Mouse (Mus musculus) hindbrain, embryonic 13.5 days (tissue): ENCODE measurements around the gene Etfb. TPM values are rescaled to one million over a fixed set of nuclear protein-coding genes. Genes with fewer than 3 reads are reported as not detected.

ENCODE experiments used
- ATAC-seq: fragments of 200-750 bp; cut with Nextera tagmentation; 2 replicates; pipeline ENCODE4 v1.8.0; 2017; ENCODE audit warnings: moderate TSS enrichment; ENCODE audit not compliant: low FRiP score
- H3K27ac ChIP-seq: fragments of 300-500 bp; sonication (generic); 2 replicates; pipeline ENCODE4 v1.5.1; 2015; ENCODE audit warnings: inconsistent platforms, mild to moderate bottlenecking, moderate library complexity
- H3K27me3 ChIP-seq: fragments of 300-500 bp; sonication (generic); 2 replicates; pipeline ENCODE4 v1.6.1; 2015; ENCODE audit warnings: mild to moderate bottlenecking, inconsistent platforms
- H3K36me3 ChIP-seq: fragments of 300-500 bp; sonication (generic); 2 replicates; pipeline ENCODE4 v1.6.1; 2015; ENCODE audit warnings: mild to moderate bottlenecking, inconsistent platforms
- H3K4me1 ChIP-seq: fragments of 300-500 bp; sonication (generic); replicated peaks from 2 replicates; pipeline ENCODE4 v1.6.1; 2015; ENCODE audit warnings: inconsistent platforms
- H3K4me2 ChIP-seq: fragments of 300-500 bp; sonication (generic); 2 replicates; pipeline ENCODE4 v1.6.1; 2015; ENCODE audit warnings: inconsistent platforms, mild to moderate bottlenecking, moderate library complexity
- H3K4me3 ChIP-seq: fragments of 300-500 bp; sonication (generic); 2 replicates; pipeline ENCODE4 v1.5.1; 2015; ENCODE audit warnings: mild to moderate bottlenecking, inconsistent platforms
- H3K9ac ChIP-seq: fragments of 300-500 bp; sonication (generic); 2 replicates; pipeline ENCODE4 v1.6.1; 2015; ENCODE audit warnings: mild to moderate bottlenecking, inconsistent platforms
- H3K9me3 ChIP-seq: fragments of 300-500 bp; sonication (generic); 2 replicates; pipeline ENCODE4 v1.6.1; 2016; ENCODE audit warnings: inconsistent platforms
- WGBS: fragments of 180-500 bp; shearing (Covaris S2); methylation state at CpG from one replicate; pipeline ENCODE4 v1.1.7; 2015; 5-methylcytosine and 5-hydroxymethylcytosine counted together
- microRNA-seq: library from miRNA; unstranded; fragments of <30 nt; microRNA quantifications from one replicate; pipeline ENCODE4, GENCODE M21; 2016
- polyA plus RNA-seq: library from polyadenylated mRNA; unstranded; fragments of >200 nt; fragmentation: Nextera tagmentation; extraction: Ambion mirVana; gene quantifications from 2 replicates; pipeline ENCODE4 v1.2.1, GENCODE M21; 2015

Gene Etfb
- polyA plus RNA-seq, 1 experiment from 2014 or later = 154 TPM

DNA sequence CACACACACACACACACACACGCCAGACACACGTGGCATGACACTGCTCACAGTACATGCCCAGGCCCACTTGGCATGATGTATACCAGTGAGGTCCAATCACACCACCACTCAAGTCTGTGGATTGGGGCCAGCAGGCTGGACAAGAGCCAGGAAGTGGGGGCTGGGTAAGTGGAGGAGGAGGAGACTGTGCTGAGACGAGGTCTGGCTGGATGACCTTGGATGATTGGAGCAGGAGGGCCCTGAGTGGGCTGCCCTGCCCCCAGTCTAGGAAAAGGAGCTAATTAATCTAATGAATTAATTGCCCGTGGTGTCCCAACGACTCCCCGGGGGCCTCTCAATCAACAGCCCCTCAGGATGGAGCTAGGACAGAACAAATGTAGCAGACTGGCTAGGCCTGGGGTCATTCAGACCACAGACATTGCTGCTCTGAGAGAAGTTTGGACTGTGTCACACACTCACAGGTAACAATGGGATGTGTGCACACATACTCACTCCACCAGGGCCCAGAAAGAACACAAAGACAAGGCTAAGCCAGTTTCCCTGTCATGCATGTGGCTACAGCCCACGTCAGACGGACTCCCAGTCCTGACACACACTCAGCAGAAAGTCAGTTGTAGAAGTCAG lies 38.3 kb downstream of the Etfb start:
- no peaks in the 10 kb centered on the region for H3K9me3 ChIP-seq
- no peak overlapping the region for H3K4me2 ChIP-seq
- H3K4me3 ChIP-seq = no peak overlapping the region
- peak; percentile 74 for ATAC-seq
- H3K36me3 ChIP-seq = peaks cover 16% of the 10 kb centered on the region
- peaks cover 25% of the 10 kb centered on the region for H3K27me3 ChIP-seq
- H3K4me1 ChIP-seq = peaks cover 40% of the 10 kb centered on the region
- WGBS = 34% methylated on average over 8 of the region's 8 CpGs
- H3K9ac ChIP-seq = 0 out of 2 replicates have a peak overlapping the region, but pooled peaks have one; percentile 15
- H3K27ac ChIP-seq = peak overlapping the region; percentile 2; the same call in 1 of the 2 replicates

- no peak overlapping the region for H3K4me3 ChIP-seq
- H3K9ac ChIP-seq = no peak overlapping the region; the same call in 1 of the 2 replicates
- WGBS = 31% methylated on average over 10 of the region's 10 CpGs
- no peak for ATAC-seq
- no peaks in the 10 kb centered on the region for H3K9me3 ChIP-seq
- peaks cover 9% of the 10 kb centered on the region for H3K36me3 ChIP-seq
- peaks cover 41% of the 10 kb centered on the region for H3K4me1 ChIP-seq
- no peak overlapping the region for H3K27ac ChIP-seq
- no peak overlapping the region for H3K4me2 ChIP-seq
- H3K27me3 ChIP-seq = peaks cover 14% of the 10 kb centered on the region
Measured at GRCm38 (mm10) chr7:43483236-43483635, 39.4 kb downstream of the Etfb start.

- Histone ChIP-seq H3K4me1 (peaks cover 27% of the 10 kb centered on the region), H3K36me3 (no peaks in the 10 kb centered on the region), H3K9ac (peak overlapping the region; percentile 93), H3K27me3 (peaks cover 5% of the 10 kb centered on the region; the same call in 1 of the 2 replicates), H3K27ac (peak overlapping the region; percentile 92), H3K9me3 (no peaks in the 10 kb centered on the region), H3K4me2 (peak overlapping the region; percentile 64), H3K4me3 (peak overlapping the region; percentile 73)
- ATAC-seq = no peak; the same call in 1 of the 2 replicates
- 53% methylated on average over 5 of the region's 5 CpGs for WGBS
Measured at GRCm38 (mm10) chr7:43488646-43489045, 44.8 kb downstream of the Etfb start.

GRCm38 (mm10) chr7:43489631-43490125 lies 45.8 kb downstream of the Etfb start, which contains the start of gene Iglon5:
Iglon5 (minus strand) TSS chr7:43490075.
- 2% methylated on average over 14 of the region's 41 CpGs for WGBS
- Histone ChIP-seq H3K4me1 (peaks cover 25% of the 10 kb centered on the region), H3K9ac (peak within 1 kb of the TSS; percentile 93)

GRCm38 (mm10) chr7:43490182-43490584 lies 46.3 kb downstream of the Etfb start:
- 5% methylated on average over 2 of the region's 13 CpGs for WGBS
- no peaks in the 10 kb centered on the region for H3K36me3 ChIP-seq
- H3K9ac ChIP-seq = peak overlapping the region; percentile 93
- H3K9me3 ChIP-seq = no peaks in the 10 kb centered on the region
- peaks cover 11% of the 10 kb centered on the region; the same call in 1 of the 2 replicates for H3K27me3 ChIP-seq
- H3K4me2 ChIP-seq = peak overlapping the region; percentile 64
- H3K4me3 ChIP-seq = peak overlapping the region; percentile 73
- peaks cover 25% of the 10 kb centered on the region for H3K4me1 ChIP-seq
- ATAC-seq = peak; percentile 86
- H3K27ac ChIP-seq = peak overlapping the region; percentile 92

More at GRCm38 (mm10) chr7:43489631-43490125, 45.8 kb downstream of the Etfb start, which contains the start of gene Iglon5:
- peak within 1 kb of the TSS; percentile 64 for H3K4me2 ChIP-seq
- peak within 1 kb of the TSS; percentile 92 for H3K27ac ChIP-seq
- H3K9me3 ChIP-seq = no peaks in the 10 kb centered on the region
- ATAC-seq = peak; percentile 73
- H3K4me3 ChIP-seq = peak within 1 kb of the TSS; percentile 73
- peaks cover 7% of the 10 kb centered on the region; the same call in 1 of the 2 replicates for H3K27me3 ChIP-seq
- no peaks in the 10 kb centered on the region for H3K36me3 ChIP-seq

DNA sequence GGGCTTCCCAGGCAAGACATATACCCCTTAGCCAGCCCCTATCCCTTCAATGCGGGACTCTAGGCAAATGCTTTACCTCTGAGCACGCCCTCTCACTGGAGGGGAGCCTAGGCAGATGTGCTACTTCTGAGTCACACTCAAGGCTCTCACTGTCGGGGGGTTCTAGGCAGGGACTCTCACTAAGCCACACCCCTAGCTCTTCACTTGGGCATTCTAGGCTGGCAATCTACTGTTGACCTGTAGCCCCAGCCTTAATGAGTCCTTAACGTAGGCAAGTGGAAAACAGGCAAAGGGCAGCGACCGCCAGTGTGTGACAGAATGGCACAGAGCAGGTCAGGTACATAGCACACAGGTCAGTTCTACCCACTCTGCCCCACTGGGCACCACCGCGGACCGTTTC lies 47.0 kb downstream of the Etfb start:
- WGBS = 63% methylated on average over 9 of the region's 9 CpGs
- Histone ChIP-seq H3K27ac (peak overlapping the region; percentile 92), H3K4me2 (peak overlapping the region; percentile 64), H3K9ac (peak overlapping the region; percentile 93; the same call in 1 of the 2 replicates), H3K4me1 (peaks cover 25% of the 10 kb centered on the region), H3K36me3 (no peaks in the 10 kb centered on the region), H3K4me3 (peak overlapping the region; percentile 73), H3K9me3 (no peaks in the 10 kb centered on the region), H3K27me3 (peaks cover 11% of the 10 kb centered on the region; the same call in 1 of the 2 replicates)
- ATAC-seq = peak; percentile 18

DNA sequence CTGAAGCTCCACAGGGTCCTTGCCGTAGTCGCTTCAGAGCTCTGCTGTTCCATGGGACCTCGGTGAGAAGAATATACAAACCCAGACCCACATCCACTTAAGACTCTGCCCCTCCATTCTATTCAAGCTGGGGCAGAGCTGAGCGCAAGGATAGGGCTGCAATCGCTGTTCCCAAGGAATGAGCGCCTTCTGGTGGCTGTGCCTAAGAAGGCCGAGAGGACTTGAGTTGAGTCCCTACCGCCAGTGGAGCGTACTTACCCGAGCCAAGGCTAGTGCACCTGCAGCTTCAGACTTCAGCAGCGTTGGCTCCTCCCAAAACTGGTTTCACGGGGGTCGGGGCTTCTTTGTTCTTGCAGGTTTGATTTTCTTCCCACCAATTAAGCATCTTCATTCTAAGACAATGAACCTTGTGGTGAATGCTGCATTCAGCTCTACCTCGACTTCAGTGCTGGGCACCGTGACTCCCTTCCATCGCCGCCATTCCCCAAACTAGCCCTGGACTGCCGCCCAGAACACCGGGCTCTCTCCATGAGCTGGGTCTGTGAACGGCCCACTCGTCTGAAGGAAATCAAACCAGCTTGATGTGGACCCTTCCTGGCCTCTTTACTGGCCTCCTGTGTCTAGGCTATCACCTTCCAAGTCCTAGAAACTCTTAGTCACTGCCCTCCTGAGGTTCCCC lies 51.6 kb downstream of the Etfb start:
- ATAC-seq = peak; percentile 65
- 0 out of 2 replicates have a peak, but pooled peaks cover 4% of the 10 kb centered on the region for H3K9me3 ChIP-seq

More for the DNA sequence above, 51.6 kb downstream of the Etfb start:
- H3K27me3 ChIP-seq = peaks cover 11% of the 10 kb centered on the region; the same call in 1 of the 2 replicates
- peaks cover 5% of the 10 kb centered on the region for H3K4me1 ChIP-seq
- no peaks in the 10 kb centered on the region for H3K36me3 ChIP-seq
- H3K9ac ChIP-seq = no peak overlapping the region
- WGBS = 13% methylated on average over 21 of the region's 21 CpGs
- no peak overlapping the region for H3K27ac ChIP-seq
- no peak overlapping the region for H3K4me2 ChIP-seq
- H3K4me3 ChIP-seq = no peak overlapping the region

Small RNAs within 50 kb of the gene (microRNA-seq; reads per million reads assigned to microRNA genes)
- not detected for gene Mir7051

Other genes with a start within 250 kb of the Etfb start
- 17.9 and 18.3 TPM in 2 replicates for gene Zfp715, start 130.8 kb upstream of the Etfb start, polyA plus RNA-seq
- gene Siglecf, start 92.7 kb upstream of the Etfb start, polyA plus RNA-seq = 0.08 and 0.21 TPM in 2 replicates
- gene Siglecg, start 35.9 kb upstream of the Etfb start, polyA plus RNA-seq = not detected in 2 replicates
- gene Lim2, start 16.4 kb upstream of the Etfb start, polyA plus RNA-seq = not detected in 2 replicates
- 0.26 TPM in 1 of 2 replicates, not detected in the other for gene Nkg7, start 7.0 kb upstream of the Etfb start, polyA plus RNA-seq
- gene Cldnd2, start 3.3 kb upstream of the Etfb start, polyA plus RNA-seq = not detected in 2 replicates
- gene Gm45233, start within 50 bp of the Etfb start, polyA plus RNA-seq = 0.39 TPM in 2 replicates
- 9.6 and 10.8 TPM in 2 replicates for gene Vsig10l, start 19.1 kb downstream of the Etfb start, polyA plus RNA-seq
- gene Iglon5, start 46.0 kb downstream of the Etfb start, polyA plus RNA-seq = 7.3 and 7.8 TPM in 2 replicates
- not detected in 2 replicates for gene 4931406B18Rik, start 61.9 kb downstream of the Etfb start, polyA plus RNA-seq
- 0.71 and 0.91 TPM in 2 replicates for gene Cd33, start 100.3 kb downstream of the Etfb start, polyA plus RNA-seq
- 8.5 and 10.0 TPM in 2 replicates for gene Zfp658, start 118.2 kb downstream of the Etfb start, polyA plus RNA-seq
- 15.1 and 15.5 TPM in 2 replicates for gene Zfp719, start 135.5 kb downstream of the Etfb start, polyA plus RNA-seq
- gene Zfp819, start 163.1 kb downstream of the Etfb start, polyA plus RNA-seq = 0.43 and 0.56 TPM in 2 replicates
- gene Ceacam18, start 190.6 kb downstream of the Etfb start, polyA plus RNA-seq = not detected in 2 replicates
- gene Siglece, start 216.1 kb downstream of the Etfb start, polyA plus RNA-seq = 0.28 and 0.49 TPM in 2 replicates
- 20.4 and 21.8 TPM in 2 replicates for gene Ctu1, start 227.9 kb downstream of the Etfb start, polyA plus RNA-seq
- not detected in 2 replicates for gene Klk14, start 246.3 kb downstream of the Etfb start, polyA plus RNA-seq